Mouse (Mus musculus) myocyte (in vitro differentiated cells): ENCODE data around the gene Pcolce2. TPM values are rescaled to one million over a fixed set of nuclear protein-coding genes. Genes with fewer than 3 reads are reported as not detected.

Source experiments
- H3K27me3 ChIP-seq: one replicate; pipeline ENCODE4 v1.6.1; 2011; ENCODE audit not compliant: control insufficient read depth, insufficient read depth, insufficient read length
- H3K36me3 ChIP-seq: one replicate; pipeline ENCODE4 v1.6.1; 2011; ENCODE audit not compliant: control insufficient read depth, insufficient read depth
- H3K4me2 ChIP-seq: one replicate; pipeline ENCODE4 v1.6.1; 2011; ENCODE audit warnings: low read depth, control low read depth
- H3K4me3 ChIP-seq: one replicate; pipeline ENCODE4 v1.5.1; 2011; ENCODE audit warnings: mild to moderate bottlenecking, control low read depth, moderate library complexity
- H3K79me2 ChIP-seq: one replicate; pipeline ENCODE4 v1.6.1; 2011; ENCODE audit not compliant: control insufficient read depth, insufficient read depth
- H3ac ChIP-seq: one replicate; pipeline ENCODE4 v1.6.1; 2011; ENCODE audit not compliant: control insufficient read depth, insufficient read length
- CEBPB ChIP-seq: IDR thresholded peaks from 2 replicates; pipeline ENCODE4 v1.6.1; 2011; ENCODE audit warnings: mild to moderate bottlenecking, moderate library complexity; ENCODE audit not compliant: poor library complexity, insufficient read depth, severe bottlenecking
- E2F4 ChIP-seq: IDR thresholded peaks from one replicate; pipeline ENCODE4 v1.6.1; 2011; ENCODE audit warnings: mild to moderate bottlenecking, control low read depth, moderate library complexity; ENCODE audit not compliant: insufficient read depth
- MAX ChIP-seq: IDR thresholded peaks from one replicate; pipeline ENCODE4 v1.6.1; 2011; ENCODE audit warnings: low read depth, mild to moderate bottlenecking, control low read depth
- MYOD1 ChIP-seq, 3 experiments: IDR thresholded peaks; one replicate each; pipeline ENCODE4 v1.6.1; 2011; ENCODE audit warnings: control low read depth in 2 of 3, low read depth in 2 of 3, mild to moderate bottlenecking in 2 of 3, moderate library complexity in 1 of 3; ENCODE audit not compliant: insufficient read length in 2 of 3, control insufficient read depth in 1 of 3
- MYOG ChIP-seq, 3 experiments: IDR thresholded peaks; one replicate each; pipeline ENCODE4 v1.6.1; 2011; ENCODE audit warnings: control low read depth in 2 of 3, low read depth in 2 of 3, mild to moderate bottlenecking in 2 of 3; ENCODE audit not compliant: insufficient read length in 2 of 3, control insufficient read depth in 1 of 3, insufficient read depth in 1 of 3
- POLR2A ChIP-seq: IDR thresholded peaks from one replicate; pipeline ENCODE4 v1.6.1; 2011; ENCODE audit warnings: low read depth, mild to moderate bottlenecking, control low read depth, moderate library complexity; ENCODE audit not compliant: insufficient read length
- POLR2AphosphoS2 ChIP-seq: IDR thresholded peaks from one replicate; pipeline ENCODE4 v1.6.1; 2011; ENCODE audit warnings: low read depth, control low read depth; ENCODE audit not compliant: insufficient read length
- REST ChIP-seq: IDR thresholded peaks from one replicate; pipeline ENCODE4 v1.6.1; 2011; ENCODE audit warnings: mild to moderate bottlenecking, control low read depth, moderate library complexity; ENCODE audit not compliant: insufficient read depth, insufficient read length
- SRF ChIP-seq: IDR thresholded peaks from one replicate; pipeline ENCODE4 v1.6.1; 2011; ENCODE audit warnings: low read depth; ENCODE audit not compliant: control insufficient read depth, insufficient read length
- TCF12 ChIP-seq: IDR thresholded peaks from one replicate; pipeline ENCODE4 v1.6.1; 2011; ENCODE audit warnings: mild to moderate bottlenecking, control low read depth; ENCODE audit not compliant: poor library complexity, insufficient read depth, severe bottlenecking
- TCF3 ChIP-seq: IDR thresholded peaks from one replicate; pipeline ENCODE4 v1.6.1; 2011; ENCODE audit warnings: low read depth, control low read depth; ENCODE audit not compliant: insufficient read length
- USF1 ChIP-seq: IDR thresholded peaks from one replicate; pipeline ENCODE4 v1.6.1; 2011; ENCODE audit warnings: low read depth, mild to moderate bottlenecking, control low read depth, moderate library complexity
- polyA plus RNA-seq: library from polyadenylated mRNA; unstranded; fragments of >200 nt; fragmentation: generic; extraction: Trizol; gene quantifications from one replicate; pipeline ENCODE4 v1.2.1, GENCODE M21; 2012; ENCODE audit warnings: missing spikeins

Gene Pcolce2
- polyA plus RNA-seq, 1 experiment = 13.9 TPM

DNA sequence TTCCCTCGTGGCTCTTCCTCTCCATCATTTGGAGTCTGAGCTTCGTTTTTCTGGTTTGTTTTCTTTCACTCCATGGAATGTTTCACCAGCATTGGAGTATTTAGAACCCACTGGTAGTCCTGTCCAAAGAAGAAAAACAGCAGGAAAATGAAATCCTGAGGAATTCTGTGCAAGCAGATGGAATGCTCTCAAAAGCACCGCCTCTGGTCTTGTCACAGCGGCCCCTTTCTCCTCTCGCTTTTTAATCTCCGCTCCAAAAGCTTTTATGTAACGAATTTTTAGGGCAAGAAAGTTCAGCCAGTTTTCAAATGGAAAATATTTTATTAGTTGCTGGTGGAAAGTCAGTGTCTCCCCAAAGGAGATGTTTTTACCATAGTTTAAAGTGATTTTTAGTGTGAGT is 42.6 kb downstream of the Pcolce2 start:
- TF ChIP-seq MYOD1 (IDR thresholded peaks at IDR 0.05; ENCODE audit: control insufficient read depth in 1 of 3, insufficient read length in 2 of 3, low read depth in 2 of 3) (no peak), TCF12 (no peak), CEBPB (no peak), E2F4 (no peak)
- Histone ChIP-seq H3ac (no peak overlapping the region), H3K27me3 (no peaks in the 10 kb centered on the region), H3K4me3 (no peak overlapping the region), H3K79me2 (no peaks in the 10 kb centered on the region), H3K36me3 (peaks cover 2% of the 10 kb centered on the region), H3K4me2 (no peak overlapping the region)

DNA sequence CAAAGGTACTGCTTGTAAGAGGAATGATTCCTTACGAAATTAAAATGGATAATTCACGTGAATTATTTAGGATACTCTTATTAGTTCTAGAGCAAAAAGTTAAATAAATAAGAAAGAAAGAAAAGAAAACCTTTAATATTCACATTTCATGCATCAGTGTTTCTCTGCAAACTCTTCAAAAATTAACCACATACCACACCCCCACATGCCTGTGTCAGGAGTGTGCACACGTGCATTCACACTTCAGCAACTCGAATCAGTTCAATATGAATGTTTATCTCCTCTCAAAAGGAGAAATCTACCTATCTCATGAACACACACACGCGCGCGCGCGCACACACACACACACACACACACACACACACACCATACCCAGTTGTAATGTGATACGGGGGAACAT is 43.3 kb downstream of the Pcolce2 start:
- no peak overlapping the region for H3ac ChIP-seq
- H3K4me3 ChIP-seq = no peak overlapping the region
- H3K36me3 ChIP-seq = peaks cover 2% of the 10 kb centered on the region
- TF ChIP-seq TCF3 (no peak), MYOG (IDR thresholded peaks at IDR 0.05; ENCODE audit: control insufficient read depth in 1 of 3, insufficient read depth in 1 of 3, insufficient read length in 2 of 3, low read depth in 2 of 3) (no peak), USF1 (no peak), CEBPB (no peak), SRF (no peak), MAX (no peak), POLR2A (no peak), E2F4 (no peak)
- no peaks in the 10 kb centered on the region for H3K27me3 ChIP-seq
- H3K4me2 ChIP-seq = no peak overlapping the region
- no peaks in the 10 kb centered on the region for H3K79me2 ChIP-seq

DNA sequence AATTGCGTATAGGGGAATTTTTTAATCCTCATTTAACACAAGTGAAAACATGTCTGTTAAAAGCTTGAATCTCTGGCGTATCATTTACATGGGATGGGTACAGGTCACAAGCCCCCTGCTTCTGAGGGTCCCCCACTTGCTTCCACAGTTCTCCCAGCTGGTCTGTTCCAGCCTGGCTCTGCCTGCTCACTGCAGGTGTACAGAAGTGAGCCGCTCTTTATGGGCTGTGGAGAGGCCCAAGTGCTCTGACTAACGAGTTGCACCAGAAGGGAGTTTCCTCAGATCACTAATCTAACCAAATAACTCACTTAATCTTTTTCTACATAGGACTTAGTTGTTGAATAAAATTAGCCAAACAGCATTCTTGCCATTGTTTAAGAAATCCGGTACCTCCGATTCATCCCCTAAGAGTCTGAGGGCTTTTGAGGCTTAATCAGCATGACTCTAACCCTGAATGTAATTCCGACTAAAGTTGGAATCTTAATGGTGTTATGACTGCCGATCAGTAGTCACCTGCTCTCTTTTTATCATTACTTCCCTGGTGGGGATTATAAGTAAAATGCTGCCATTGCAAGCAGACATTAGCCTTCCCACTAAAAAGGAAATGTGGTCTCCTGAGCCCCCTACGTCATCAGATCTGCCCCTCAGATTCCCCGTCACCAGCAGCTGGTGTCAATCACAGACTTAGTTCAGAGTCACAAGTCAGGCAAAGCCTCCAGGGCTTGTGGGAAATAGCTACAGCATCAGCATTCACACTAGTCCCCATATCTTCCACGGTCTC is 48.4 kb downstream of the Pcolce2 start:
- TF ChIP-seq TCF12 = no peak
- TF ChIP-seq MYOD1 (IDR thresholded peaks at IDR 0.05; ENCODE audit: control insufficient read depth in 1 of 3, insufficient read length in 2 of 3, low read depth in 2 of 3) = no peak
- no peak for TF ChIP-seq E2F4
- no peak for TF ChIP-seq MYOG (IDR thresholded peaks at IDR 0.05; ENCODE audit: control insufficient read depth in 1 of 3, insufficient read depth in 1 of 3, insufficient read length in 2 of 3, low read depth in 2 of 3)
- TF ChIP-seq USF1 = no peak
- no peak for TF ChIP-seq CEBPB
- TF ChIP-seq MAX = no peak
- Histone ChIP-seq H3K27me3 (no peaks in the 10 kb centered on the region), H3K4me3 (no peak overlapping the region), H3ac (no peak overlapping the region), H3K79me2 (no peaks in the 10 kb centered on the region), H3K36me3 (peaks cover 2% of the 10 kb centered on the region), H3K4me2 (no peak overlapping the region)

DNA sequence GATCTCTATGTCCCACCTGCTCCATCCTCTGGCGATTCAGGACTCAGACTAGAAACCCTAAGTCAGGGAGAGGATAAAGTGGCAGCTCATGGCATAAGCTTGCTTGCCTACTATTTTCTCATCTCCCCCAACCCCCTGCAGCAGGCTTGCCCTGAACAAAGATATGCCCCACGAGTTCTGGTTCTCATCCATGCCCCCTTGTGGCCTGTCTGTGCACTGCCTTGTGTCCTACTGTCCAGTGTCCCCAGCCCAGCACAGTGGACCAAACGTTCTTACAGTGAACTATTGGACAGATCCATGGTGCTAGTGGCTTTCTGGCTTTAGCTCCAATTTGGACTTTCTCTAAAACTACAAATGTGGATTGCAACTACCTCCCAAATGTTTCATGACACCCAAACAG is 50.7 kb downstream of the Pcolce2 start:
- TF ChIP-seq POLR2A (no peak), TCF3 (no peak), MYOG (IDR thresholded peaks at IDR 0.05; ENCODE audit: control insufficient read depth in 1 of 3, insufficient read depth in 1 of 3, insufficient read length in 2 of 3, low read depth in 2 of 3) (no peak), REST (no peak), CEBPB (no peak), TCF12 (no peak), POLR2AphosphoS2 (no peak), SRF (no peak)
- H3K27me3 ChIP-seq = no peaks in the 10 kb centered on the region
- H3K4me2 ChIP-seq = no peak overlapping the region
- no peak overlapping the region for H3K4me3 ChIP-seq
- H3ac ChIP-seq = no peak overlapping the region
- peaks cover 2% of the 10 kb centered on the region for H3K36me3 ChIP-seq
- H3K79me2 ChIP-seq = no peaks in the 10 kb centered on the region

DNA sequence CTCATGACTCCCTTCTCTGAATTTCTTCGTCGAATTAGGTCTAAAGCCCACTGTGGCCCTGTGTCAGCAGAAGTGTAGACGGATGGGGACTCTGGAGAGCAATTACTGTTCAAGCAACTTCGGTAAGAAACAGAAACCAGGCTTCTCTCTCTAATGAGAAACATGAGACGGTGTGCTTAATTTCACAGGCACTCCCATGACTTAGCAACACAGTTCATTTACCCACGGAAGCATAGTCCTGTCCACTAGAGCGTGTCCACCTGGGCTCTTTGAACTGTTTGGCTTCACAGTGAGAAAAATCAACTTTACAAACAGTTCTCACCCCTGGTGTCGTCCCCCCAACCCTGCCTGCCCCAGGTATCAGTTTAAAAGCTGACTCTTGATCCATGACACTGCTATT is 55.4 kb downstream of the Pcolce2 start:
- no peak overlapping the region for H3ac ChIP-seq
- H3K36me3 ChIP-seq = no peaks in the 10 kb centered on the region
- H3K4me3 ChIP-seq = no peak overlapping the region
- H3K27me3 ChIP-seq = no peaks in the 10 kb centered on the region
- no peaks in the 10 kb centered on the region for H3K79me2 ChIP-seq
- TF ChIP-seq REST (no peak), CEBPB (no peak)
- H3K4me2 ChIP-seq = no peak overlapping the region

DNA sequence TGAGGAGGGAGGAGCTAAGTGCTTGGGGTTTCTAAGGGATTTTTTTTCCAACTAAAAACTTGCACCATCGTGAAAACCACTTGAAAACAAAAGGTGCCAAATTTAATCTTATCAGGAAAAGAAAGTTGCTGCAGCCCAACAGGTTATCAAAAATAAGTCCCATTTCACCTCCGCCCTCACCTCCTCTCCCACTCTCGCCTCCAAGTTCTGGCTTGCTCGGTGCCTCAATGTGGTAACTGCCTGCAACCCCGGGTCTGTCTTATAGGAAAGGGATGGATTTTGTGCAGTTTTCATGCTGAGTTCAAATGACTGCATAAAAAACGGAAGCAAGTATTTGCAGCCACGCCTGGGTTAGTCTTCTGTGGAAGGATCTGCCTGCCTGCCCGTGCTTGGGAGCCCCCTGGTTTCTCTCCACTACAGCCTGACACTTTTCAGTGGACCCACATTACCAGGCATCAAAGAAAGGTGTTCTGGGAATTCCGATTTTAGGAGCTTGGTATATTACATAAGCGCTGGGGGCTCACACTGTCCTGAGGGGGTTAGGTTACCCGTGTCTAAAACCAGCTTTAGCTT is 56.2 kb downstream of the Pcolce2 start:
- Histone ChIP-seq H3K36me3 (no peaks in the 10 kb centered on the region), H3K4me3 (no peak overlapping the region), H3K79me2 (no peaks in the 10 kb centered on the region)

More for the DNA sequence above, 56.2 kb downstream of the Pcolce2 start:
- Histone ChIP-seq H3K27me3 (no peaks in the 10 kb centered on the region), H3ac (no peak overlapping the region), H3K4me2 (no peak overlapping the region)
- TF ChIP-seq E2F4 = no peak
- TF ChIP-seq POLR2A = no peak
- no peak for TF ChIP-seq MAX
- TF ChIP-seq TCF12 = no peak
- no peak for TF ChIP-seq USF1
- TF ChIP-seq CEBPB = no peak
